Mouse (Mus musculus) gonadal fat pad, adult 2 months (tissue): ENCODE results near the gene Rnf115. TPM values are rescaled to one million over a fixed set of nuclear protein-coding genes. Genes with fewer than 3 reads are reported as not detected.

ENCODE experiments used
- DNase-seq: peaks from one replicate; pipeline ENCODE4 v3.0.0-alpha.2; 2012; ENCODE audit warnings: low read depth
- polyA plus RNA-seq: library from polyadenylated mRNA; depleted of rRNA; stranded (reverse); fragments of >200 nt; gene quantifications from 2 replicates; pipeline ENCODE4 v1.2.3, GENCODE M21; 2012

Rnf115 gene
- polyA plus RNA-seq, 1 experiment = 21.4 TPM

DNA sequence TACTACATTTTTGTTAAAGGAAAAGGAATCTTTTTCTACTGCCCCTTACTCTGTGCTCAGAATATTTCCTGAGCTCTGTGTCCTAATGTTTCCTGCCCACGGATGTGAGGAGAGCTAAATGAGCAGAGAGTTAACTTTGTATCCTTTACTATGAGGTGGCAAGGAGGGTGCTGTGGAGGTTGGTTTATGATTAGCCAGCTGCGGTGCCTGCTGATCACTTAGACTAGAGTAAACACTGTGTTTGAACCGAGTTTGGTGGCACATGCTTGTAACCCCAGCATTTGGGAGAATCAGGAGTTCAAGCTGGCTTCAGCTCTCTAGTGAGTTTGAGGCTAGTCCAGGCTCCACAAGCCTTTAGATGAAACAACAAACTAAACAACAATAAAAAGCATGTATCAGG, 49.7 kb downstream of the Rnf115 start:
- no peak for DNase-seq

DNA sequence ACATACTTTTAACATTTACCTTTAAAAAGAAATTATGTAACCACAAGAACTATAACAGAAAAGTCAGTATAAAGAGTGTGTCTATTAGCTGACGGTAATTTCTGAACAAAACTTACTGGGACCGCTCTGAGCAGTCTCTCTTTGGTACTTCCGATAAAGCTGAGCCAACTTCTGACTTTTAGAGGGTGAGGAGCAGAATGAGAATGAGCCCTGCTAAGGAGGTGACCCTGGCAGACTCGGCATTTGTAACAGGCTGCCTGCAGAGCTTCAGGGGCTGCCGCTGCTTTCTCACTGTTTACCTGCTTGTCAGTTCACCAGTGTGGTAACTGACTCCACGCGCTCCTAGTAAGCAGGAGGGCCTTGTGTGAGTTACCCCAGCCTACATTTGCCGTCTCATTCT, 54.8 kb downstream of the Rnf115 start:
- no peak for DNase-seq

DNA sequence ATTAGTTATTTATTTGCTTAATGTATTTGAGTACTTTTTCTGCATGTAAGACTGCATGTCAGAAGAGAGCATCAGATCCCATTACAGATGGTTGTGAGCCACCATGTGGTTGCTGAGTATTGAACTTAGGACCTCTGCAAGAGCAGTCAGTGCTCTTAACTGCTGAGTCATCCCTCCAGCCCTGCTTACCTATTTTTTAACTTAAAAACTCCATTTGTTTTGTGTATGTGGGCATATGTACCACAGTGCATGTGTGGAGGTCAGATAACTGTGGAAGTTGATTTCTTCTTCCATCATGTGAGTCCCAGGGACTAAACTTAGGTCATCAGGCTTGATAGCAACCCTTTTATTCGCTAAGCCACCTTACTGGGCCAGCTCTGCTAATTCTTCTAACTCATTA, 60.3 kb downstream of the Rnf115 start:
- no peak for DNase-seq

DNA sequence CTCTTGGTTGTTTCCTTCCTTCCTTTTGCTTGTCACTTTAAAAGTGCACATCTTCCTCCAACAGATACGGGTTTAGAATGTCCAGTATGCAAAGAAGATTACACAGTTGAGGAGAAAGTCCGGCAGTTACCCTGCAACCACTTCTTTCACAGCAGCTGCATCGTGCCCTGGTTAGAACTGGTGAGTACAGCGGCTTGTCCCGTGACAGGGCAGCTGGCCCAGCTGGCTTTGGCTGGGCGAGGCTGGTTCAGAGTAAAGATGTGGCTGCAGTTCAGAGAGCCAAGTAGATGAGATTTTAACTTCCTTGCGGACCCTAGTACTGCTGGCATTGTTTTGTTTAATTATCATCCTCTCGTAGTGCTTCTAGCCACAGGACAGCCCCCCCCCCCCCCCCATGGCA, 61.0 kb downstream of the Rnf115 start:
- DNase-seq = no peak

DNA sequence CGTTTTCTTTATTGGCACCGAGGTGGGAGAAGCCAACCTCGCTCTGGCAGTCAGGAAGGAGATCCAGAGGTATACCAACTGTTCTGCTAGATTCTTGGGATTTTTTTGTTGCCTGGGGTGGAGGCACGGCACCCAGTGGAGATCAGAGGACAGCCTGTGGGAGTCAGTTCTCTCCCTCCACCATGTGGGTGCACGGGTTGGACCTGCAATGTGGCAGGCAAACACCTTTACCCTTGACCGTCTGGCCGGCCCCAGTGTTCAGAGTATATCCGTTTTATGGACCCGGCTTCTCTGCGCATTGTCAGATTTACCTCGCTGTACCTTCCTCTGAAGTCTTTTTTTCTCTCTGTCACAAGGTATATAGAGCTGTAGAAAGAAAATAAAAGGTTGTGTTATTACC, 72.8 kb downstream of the Rnf115 start:
- no peak for DNase-seq

DNA sequence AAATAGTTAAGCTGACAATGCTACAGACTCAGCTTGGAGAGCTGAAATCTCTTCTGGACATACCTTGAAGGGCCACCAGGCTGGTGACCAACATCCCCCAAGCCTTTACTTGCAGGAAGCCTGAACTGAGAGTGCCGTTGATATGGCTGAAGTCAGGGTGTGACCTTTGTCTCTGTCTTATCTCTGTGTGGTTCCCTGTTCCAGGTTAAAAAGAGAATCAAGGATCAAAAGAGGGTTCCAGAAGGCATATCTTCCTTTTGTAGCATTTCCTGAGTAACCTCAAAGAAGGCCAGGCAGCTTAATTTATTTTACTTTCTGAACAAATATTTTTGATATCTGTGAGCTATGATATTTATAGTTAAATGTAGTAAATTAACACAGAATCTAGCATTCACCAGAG, 74.8 kb downstream of the Rnf115 start:
- no peak for DNase-seq

DNA sequence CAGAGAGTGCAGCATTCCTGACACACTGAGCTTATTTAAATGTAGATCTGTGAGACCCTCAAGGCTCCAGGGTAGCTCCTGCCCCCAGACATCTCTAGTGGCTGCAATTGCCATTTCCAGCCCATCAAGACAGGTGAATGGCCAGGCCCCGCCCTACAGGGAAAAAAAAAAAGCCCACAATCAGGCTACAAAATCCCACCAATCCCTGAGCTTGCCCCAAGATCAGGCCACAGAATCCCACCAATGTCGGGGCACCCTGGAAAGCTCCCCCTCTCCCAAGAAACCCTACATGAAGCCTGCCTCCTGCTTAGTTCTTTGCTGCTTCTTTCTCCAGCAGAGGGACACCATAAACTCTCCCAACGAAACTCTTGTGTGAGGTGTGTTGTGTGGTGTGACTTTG, 80.7 kb downstream of the Rnf115 start:
- DNase-seq = no peak

DNA sequence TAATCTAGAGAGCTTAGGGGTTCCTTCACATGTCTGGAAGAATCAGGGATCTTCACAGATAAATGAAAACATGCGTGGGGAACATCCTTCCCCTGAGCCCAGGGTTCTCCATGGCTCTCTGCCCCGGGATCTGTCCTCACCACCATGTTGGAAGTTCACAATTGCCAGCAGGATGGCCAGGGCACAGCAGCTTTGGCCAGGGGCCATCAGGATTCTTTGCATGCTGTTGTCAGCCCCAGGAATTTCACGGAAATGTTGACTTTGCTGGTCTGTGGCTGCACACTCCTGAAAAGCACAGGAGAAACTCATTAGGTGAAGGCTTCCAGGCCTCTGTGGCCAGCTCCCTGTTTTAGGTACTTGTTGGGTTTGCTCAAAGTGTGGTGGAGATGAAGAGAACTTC, 81.2 kb downstream of the Rnf115 start:
- no peak for DNase-seq

DNA sequence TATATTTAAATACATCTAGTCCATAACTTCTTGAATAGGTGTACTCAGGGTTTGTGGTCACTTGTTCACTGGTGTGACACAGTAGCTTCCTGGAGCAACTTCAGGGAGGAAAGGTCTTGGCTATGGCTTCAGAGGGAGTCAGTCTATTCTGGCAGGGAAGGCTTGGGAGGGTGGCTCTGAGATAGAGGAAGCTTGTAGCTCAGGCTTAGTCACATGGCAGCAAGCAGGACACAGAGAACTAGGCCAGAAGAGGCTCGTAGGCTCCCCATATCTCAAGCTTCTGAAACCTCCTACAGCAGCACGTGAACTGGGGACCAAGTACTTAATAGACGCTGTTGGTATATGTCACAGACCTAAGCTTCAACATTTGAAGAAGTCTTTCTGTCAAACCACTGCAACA, 83.8 kb downstream of the Rnf115 start:
- DNase-seq = no peak

DNA sequence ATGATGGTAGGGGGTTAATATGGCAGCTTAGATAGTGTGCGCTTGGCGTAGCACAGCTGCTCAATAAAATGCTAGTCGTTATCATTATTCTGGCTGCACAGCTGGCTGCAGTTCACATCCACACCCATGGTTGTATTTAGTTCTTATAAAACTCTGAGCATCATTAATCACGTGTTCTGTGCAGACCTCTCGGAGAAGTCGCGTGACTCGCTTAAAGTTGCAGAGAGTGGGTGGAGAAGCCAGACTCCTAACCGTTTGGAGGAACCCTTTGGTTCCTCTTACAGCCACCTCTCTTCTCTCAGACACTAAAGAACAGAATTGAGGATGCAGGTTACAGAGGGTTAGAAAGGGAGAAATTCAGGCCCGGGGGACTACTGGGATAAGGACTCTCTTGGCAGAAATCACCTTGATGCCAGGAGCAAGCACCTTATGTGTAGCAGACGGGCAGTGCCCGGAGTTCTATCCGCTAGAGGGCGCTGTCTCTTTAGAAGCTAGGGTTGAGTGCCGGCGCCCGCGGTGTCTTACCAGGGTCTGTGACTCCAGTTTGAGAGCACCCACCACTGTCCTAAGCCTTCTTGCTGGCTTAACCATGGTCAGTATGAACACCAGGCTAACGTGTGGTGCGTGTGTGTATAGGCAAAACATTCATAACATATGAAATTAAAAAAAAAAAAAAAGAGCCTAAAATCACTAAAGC, 85.1 kb downstream of the Rnf115 start:
- peak; percentile 23 for DNase-seq

DNA sequence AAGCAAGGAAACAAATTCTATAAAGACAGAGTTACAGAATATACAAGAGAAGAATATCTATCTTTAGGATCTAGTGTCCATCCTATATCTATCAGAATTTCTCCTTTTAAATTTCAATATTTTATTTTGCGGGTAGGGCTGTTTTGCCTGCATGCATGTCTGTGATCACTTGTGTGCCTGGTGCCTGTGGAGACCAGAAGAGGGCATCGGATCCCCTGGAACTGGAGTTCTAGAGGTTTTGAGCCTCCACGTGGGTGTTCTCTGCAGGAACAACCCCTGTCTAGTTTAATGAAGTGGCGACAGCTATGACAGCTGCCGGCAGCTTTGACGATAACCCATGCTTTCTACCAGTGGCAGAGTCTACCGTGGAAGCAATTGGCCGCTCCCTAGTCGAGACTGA, 85.6 kb downstream of the Rnf115 start:
- no peak for DNase-seq

DNA sequence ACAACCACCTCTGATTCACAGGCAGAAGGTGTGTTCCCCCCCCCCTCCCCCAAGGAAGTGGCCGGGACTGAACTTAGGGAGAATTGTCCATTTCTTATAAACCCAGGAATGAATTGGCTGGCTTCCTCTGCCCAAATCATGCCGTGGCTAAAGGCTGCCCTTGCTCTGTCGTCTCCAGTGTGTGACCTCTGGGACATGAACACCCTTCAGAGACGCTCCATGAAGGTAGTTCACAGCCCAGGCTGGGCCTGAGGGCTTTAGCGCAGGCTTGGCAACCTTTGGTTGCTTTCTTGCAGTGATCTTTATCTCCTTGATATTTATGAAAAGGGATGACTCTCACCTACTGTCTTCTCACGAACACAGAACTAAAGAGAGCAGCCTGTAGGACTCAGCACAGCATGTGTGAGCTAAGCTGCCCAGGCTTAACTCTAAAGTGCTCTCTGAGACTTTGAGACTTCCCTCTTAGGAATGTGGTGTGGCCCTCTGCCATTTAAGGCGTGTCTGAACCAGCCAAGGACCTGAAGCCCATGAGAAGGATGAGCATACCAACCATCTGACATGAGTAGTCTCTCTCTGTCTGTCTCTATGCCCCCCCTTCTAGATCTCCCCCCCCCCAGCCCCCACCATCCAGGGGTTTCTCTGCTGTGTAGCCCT, 86.3 kb downstream of the Rnf115 start:
- no peak for DNase-seq

DNA sequence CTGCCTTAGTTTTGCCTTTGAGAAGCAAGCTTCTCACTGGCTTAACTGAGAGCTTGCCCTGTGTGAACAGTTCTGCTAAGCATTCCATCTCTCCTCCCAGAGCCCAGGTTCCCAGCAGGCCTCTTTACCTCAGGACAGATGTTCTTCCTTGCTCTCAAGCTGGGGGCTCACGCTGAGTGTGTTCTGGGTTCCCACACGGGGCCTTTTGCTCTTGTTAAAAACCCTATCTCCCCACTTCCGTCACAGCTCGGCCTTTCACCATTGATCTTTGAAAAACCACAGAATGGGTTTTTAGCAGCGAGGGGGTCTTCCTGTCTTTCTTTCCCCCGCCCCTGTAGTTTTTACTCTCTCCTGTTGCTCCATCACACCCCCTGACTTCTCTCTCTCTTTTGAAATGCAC, 86.9 kb downstream of the Rnf115 start:
- no peak for DNase-seq

DNA sequence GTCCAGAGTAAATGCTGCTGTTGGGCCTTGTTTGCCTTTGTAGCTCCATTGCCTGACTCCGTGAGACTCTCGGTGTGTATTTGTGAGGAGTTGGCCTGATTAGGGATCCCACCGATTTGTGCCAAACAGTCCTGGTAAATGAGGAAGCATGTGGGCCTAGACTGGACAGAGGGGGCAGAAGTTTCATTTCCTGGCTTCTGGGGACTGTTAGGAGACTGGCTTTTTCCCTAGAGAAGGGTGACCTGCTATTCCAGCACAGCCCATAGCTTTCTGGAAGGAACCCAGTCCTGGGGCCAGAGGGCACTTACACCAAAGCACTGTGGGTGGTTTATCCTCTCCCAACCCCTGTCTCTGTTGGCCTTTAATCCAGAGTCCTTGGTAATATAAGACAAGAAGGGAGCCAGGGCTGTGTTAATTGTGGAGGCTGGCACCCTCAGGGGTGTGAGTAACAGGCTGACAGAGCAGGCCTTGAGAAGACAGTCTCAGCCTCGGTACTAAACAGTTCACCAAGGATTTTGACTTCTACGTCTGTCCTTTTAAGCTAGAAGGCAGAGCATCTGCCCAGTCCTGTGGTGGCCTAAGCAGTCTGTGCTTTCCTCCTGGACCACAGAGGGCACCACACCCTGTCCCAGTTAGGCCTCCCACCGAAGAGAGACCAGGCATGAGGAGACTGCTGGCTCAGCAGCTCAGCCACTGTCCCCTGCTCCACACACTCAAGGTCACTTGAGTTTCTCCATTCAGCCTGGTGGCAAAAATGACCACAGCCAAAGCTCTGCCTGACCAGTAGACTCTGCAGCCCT, 92.9 kb downstream of the Rnf115 start:
- DNase-seq = peak; percentile 33

DNA sequence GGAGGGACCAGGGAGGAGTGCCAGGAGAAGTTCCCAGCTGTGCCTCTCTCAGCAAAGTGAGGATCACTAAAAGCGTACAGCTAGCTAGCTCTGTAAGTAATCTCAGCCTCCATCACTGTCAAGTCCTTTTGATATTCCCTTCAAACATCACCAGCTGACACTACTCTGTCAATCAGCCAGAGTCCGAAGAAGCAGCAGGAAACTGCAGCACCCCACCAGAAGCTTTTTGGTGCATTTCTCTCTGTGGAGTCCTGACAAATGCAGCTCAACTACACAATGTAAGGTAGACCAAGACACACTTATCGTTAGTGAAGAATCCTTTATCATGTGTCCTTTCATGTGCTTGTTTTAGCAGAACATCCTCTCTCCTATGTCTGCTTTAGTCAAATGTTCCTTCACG, 94.1 kb downstream of the Rnf115 start:
- no peak for DNase-seq

DNA sequence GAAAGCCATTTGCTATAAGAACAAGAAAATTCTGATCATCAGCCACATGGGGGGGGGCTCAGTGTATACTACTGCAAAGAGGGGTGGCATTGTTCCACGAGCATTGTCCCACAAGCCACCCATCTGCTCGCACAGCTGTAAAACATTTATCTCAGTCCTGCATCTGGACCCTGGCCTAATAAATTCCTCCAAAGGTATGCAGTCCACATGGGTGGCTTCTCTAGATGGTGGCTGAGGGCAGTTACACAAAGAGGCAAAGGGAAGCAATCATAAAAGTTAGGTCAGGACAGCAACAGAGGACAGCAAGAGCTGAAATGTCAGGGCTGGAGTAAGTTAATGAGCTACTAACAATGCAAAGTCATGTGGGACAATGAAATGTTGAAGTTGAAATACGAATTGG, 96.2 kb downstream of the Rnf115 start:
- no peak for DNase-seq

DNA sequence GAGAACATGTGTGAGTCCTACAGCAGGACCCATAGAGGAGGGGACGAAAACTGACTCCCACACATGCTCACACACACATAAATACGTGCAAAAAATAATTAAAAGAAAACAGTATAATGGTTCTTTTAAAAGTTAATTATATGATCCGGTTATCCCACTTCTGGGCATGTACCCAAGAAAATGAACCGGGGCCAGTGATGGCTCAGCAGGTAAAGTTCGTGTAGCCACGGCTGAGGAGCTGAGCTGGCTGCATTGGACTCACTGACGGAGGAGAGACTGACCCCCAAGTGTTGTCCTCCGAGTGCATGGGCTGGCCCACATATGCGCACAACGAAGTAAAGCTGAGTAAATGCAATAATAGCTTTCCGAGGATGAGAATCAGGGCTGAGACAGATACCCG, 97.2 kb downstream of the Rnf115 start:
- DNase-seq = no peak

DNA sequence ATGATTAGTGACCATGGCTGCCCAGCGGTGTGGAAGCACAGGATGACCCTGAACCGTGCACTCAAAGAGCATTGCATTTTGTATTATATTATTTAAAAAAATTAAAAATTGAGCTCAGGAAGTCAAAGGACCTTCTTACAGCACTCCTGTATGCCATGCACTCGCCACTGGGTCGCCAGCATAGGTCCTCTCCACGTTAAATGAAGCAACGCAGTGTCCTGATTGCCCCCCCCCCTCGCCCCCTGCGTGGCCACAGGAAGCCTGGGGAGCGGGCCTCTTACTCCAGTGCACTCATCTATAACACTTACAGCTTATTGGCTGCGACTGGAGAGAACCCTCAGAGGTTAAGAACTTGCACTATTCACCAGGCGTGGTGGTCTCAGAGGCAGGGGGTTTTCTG, 97.8 kb downstream of the Rnf115 start:
- DNase-seq = no peak

DNA sequence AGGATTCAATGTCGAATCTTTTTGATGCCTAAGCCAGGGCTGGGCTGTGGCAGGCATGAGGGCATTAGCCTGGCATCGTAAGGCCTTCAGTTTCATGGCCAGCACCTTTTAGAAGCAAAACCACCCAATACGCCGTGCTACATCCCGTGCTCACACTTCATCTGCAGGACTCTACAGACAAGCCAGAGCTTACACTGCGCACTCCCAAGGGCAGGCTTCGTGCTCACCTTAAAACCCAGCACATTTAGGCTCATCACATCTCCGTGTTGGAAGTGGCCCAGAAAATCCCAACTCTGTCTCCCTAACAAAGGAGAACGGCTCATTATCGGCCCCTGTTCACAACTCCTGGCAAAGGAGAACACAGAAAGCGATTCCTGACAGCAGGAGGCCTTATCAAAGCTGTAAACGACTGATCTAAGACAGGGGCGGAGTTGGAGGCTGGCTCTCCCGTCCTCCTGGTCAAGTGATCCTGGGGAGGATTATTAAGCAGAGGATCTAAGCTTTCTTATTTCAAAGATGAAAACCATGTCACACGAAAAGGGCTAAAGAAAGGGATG, 100.9 kb downstream of the Rnf115 start:
- no peak for DNase-seq

DNA sequence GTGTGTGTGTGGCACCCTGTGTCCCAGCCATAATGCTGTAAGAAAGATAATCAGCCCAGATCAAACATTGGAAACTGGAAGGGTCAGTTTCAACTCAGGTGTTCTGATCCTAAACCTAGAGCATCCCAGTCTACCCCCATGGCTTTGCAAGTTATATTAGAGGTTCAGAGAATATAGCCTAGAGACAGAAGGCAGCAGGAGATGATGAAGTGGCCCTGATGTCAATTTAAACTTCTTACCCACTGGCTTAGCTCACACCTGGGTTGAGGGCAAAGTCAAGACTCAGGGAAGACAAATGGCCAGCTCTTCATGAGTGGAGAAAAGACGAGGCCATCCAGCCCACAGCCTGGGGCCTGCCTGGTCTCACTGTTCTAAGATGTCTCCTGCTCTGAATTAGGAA, 101.5 kb downstream of the Rnf115 start, which contains the start of the genes Pdzk1 and Cd160:
TSS of gene Pdzk1 (plus strand) at position 301 of the 400 bp plus-strand sequence.
TSS of gene Cd160 (minus strand) at position 368 of the 400 bp plus-strand sequence.
- no peak for DNase-seq

DNA sequence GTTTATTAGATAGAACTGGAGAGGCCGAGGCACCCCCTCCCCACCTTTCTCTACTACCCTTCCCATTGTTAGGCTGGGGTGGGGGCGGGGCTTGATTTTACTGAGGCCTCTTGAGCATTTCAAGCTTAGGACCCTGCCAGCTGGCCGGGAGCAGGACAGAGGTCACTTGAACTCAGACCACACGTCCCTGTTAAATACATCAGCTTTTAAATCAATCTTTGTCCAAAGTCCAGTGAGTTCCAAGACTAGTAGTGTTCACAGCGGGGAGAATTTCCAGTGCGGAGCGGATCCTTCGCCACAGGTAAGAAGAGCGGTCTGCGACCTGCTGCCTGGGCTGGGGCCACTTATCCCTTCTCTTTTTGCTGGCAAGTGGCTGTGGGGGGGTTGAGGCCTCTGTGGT, 102.4 kb downstream of the Rnf115 start:
- DNase-seq = no peak

DNA sequence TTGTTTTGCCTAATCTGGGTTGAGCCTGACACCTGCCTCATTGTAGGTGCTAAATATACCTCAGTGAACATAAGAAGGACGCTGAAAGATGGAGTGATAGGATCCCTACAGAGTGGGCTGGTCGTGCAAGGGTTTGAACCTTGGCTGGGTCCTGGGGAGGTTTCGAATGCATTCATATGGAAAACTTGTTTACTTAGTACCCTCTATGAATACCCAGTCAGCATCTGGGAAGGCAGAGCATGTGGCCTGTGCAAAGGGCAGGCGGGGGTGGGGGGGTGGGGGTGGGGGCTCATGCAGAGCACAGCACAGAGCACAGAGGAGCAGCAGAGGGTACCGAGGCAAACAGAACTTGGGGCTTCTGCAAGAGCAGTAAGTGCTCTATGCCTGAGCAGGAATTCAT, 105.5 kb downstream of the Rnf115 start:
- DNase-seq = no peak
